Mouse (Mus musculus): ENCODE measurements at regions not wholly inside any gene's neighbourhood (a gene's known extent, or its start where the extent isn't known, plus 50 kb on each side); places are given as distances from the start of the nearest gene placed in this dataset.

DNA sequence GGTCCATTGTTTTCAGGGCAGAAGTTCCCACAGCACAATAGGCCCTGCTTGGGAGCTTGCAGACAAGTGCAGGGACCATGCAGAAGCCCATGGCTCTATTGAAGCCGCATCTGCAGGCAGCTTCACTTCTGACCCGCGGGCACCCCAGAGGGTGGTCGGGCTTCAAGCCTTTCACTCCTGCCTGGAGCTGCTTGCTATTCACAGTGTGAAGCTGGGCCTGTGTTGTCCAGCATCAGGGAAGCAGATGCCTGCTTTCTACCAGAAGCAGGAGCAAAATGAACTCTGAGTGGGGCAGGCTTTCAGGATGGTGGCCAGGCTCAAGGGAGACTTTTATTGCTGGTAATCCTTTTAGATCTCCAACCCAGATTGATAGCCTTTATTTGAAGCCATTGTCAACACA lies 180.2 kb upstream of the Arglu1 start:
- H3K4me3 ChIP-seq (ENCODE audit: low read depth, low read length) = no peak overlapping the region
- H3K27me3 ChIP-seq (ENCODE audit: control insufficient read depth, insufficient read depth, low read length) = no peaks in the 10 kb centered on the region
- H3K4me1 ChIP-seq (ENCODE audit: control insufficient read depth, insufficient read depth) = 0 out of 2 replicates have a peak, but pooled peaks cover 7% of the 10 kb centered on the region
- no peak overlapping the region for H3K27ac ChIP-seq (ENCODE audit: low read depth)
- no peaks in the 10 kb centered on the region for H3K9me3 ChIP-seq (replicated peaks; ENCODE audit: control insufficient read depth, low read length)
- no peaks in the 10 kb centered on the region for H3K36me3 ChIP-seq (replicated peaks; ENCODE audit: control insufficient read depth, insufficient read depth, low read length)
- 24% methylated on average over 4 of the region's 4 CpGs for WGBS
- ATAC-seq (ENCODE audit: insufficient read depth, low read depth) (no peak), DNase-seq (ENCODE audit: low spot score) (no peak)
- TF ChIP-seq CTCF (IDR thresholded peaks at IDR 0.05; ENCODE audit: low read depth) = no peak
- TF ChIP-seq EP300 (IDR thresholded peaks at IDR 0.05; ENCODE audit: low read depth) = no peak
- no peak overlapping the region for H3K9ac ChIP-seq (replicated peaks; ENCODE audit: low read depth, low read length)
- H3K4me2 ChIP-seq (ENCODE audit: low read depth, low read length) = no peak overlapping the region

DNA sequence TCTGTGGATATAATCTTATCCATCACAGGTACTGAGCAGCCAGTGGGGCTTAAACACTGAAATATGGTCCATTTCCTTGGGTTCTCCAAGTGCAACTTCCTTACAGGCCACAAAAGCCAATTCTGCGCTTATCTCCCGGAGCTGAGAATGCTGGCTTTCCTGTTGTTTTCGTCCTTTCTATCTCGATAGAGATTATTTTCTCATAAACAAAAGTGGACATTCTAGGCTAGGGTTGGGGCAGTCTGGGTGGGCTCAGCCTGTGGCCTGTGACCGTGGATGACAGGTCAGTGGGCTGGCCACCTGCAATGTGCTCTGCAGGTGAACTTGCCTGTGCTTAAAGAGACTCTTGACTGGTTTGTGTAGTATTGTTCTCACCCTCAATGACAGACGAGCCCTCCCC lies 179.0 kb upstream of the Arglu1 start:
- H3K27ac ChIP-seq (ENCODE audit: low read depth) = no peak overlapping the region
- H3K9me3 ChIP-seq (replicated peaks; ENCODE audit: control insufficient read depth, low read length) = no peaks in the 10 kb centered on the region
- H3K4me2 ChIP-seq (ENCODE audit: low read depth, low read length) = no peak overlapping the region
- H3K9ac ChIP-seq (replicated peaks; ENCODE audit: low read depth, low read length) = no peak overlapping the region
- WGBS = 55% methylated on average over 6 of the region's 6 CpGs
- TF ChIP-seq EP300 (IDR thresholded peaks at IDR 0.05; ENCODE audit: low read depth) = no peak
- TF ChIP-seq CTCF (IDR thresholded peaks at IDR 0.05; ENCODE audit: low read depth) = no peak
- H3K27me3 ChIP-seq (ENCODE audit: control insufficient read depth, insufficient read depth, low read length) = no peaks in the 10 kb centered on the region
- no peak for ATAC-seq (ENCODE audit: insufficient read depth, low read depth)
- no peaks in the 10 kb centered on the region for H3K36me3 ChIP-seq (replicated peaks; ENCODE audit: control insufficient read depth, insufficient read depth, low read length)
- no peak for DNase-seq (ENCODE audit: low spot score)
- H3K4me3 ChIP-seq (ENCODE audit: low read depth, low read length) = no peak overlapping the region
- 0 out of 2 replicates have a peak, but pooled peaks cover 7% of the 10 kb centered on the region for H3K4me1 ChIP-seq (ENCODE audit: control insufficient read depth, insufficient read depth)

DNA sequence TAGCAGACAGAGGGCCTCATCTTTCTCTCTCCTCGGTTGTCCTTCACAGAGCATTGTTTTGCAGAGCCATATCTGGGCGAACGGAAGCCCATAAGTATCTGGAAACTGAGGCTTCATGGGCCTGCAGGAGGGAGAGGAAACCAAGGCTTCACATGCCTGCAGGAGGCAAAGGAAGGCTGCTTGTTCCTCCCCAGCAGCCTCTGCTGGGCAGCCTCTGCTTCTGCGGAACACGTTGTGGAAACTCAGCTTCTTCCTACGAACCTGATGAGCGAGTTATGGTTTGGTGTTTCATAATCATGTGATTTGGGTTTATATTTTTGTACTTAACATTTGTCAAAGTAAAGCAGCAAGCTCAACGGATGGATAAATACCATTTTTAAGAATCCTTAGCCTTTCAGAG lies 177.6 kb upstream of the Arglu1 start:
- Histone ChIP-seq H3K4me2 (ENCODE audit: low read depth, low read length) (no peak overlapping the region), H3K36me3 (replicated peaks; ENCODE audit: control insufficient read depth, insufficient read depth, low read length) (no peaks in the 10 kb centered on the region), H3K27ac (ENCODE audit: low read depth) (no peak overlapping the region), H3K4me3 (ENCODE audit: low read depth, low read length) (no peak overlapping the region), H3K9me3 (replicated peaks; ENCODE audit: control insufficient read depth, low read length) (no peaks in the 10 kb centered on the region), H3K9ac (replicated peaks; ENCODE audit: low read depth, low read length) (no peak overlapping the region), H3K27me3 (ENCODE audit: control insufficient read depth, insufficient read depth, low read length) (no peaks in the 10 kb centered on the region), H3K4me1 (ENCODE audit: control insufficient read depth, insufficient read depth) (0 out of 2 replicates have a peak, but pooled peaks cover 7% of the 10 kb centered on the region)
- ATAC-seq (ENCODE audit: insufficient read depth, low read depth) (no peak), DNase-seq (ENCODE audit: low spot score) (no peak)
- 67% methylated on average over 8 of the region's 8 CpGs for WGBS
- no peak for TF ChIP-seq CTCF (IDR thresholded peaks at IDR 0.05; ENCODE audit: low read depth)
- TF ChIP-seq EP300 (IDR thresholded peaks at IDR 0.05; ENCODE audit: low read depth) = no peak

DNA sequence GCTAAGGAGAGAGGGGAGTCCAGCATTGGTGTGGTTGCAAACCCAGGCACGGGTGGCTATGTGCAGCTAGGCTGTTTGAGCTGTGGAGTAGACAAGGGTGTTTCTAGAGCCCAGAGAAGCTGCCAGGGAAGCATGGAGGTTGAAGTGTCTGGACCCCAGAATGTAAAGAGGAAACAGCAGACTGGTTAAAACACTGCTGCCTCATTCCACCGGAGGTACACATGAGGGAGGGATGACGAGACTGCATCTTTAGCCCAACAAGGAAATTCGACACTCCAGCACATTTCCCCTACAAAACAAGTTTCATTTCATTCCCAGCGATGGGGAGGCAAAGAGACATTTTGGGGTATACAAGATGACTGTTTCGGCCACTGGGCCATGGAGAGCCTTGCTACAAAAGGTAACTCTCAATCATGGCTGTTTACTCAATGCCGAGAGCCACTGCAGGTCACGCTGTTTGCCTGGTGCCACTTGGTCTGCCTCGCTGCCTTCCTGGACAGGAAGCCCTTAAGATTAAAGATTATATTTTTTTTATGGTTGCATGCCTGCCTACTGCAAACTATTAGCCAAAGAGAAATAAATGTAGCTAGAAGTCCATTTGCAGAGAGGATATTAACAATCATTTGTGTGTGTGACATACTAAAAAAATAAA lies 176.9 kb upstream of the Arglu1 start:
- Histone ChIP-seq H3K36me3 (replicated peaks; ENCODE audit: control insufficient read depth, insufficient read depth, low read length) (no peaks in the 10 kb centered on the region), H3K27ac (ENCODE audit: low read depth) (no peak overlapping the region), H3K9me3 (replicated peaks; ENCODE audit: control insufficient read depth, low read length) (no peaks in the 10 kb centered on the region), H3K4me3 (ENCODE audit: low read depth, low read length) (no peak overlapping the region), H3K4me1 (ENCODE audit: control insufficient read depth, insufficient read depth) (0 out of 2 replicates have a peak, but pooled peaks cover 7% of the 10 kb centered on the region), H3K9ac (replicated peaks; ENCODE audit: low read depth, low read length) (no peak overlapping the region), H3K4me2 (ENCODE audit: low read depth, low read length) (no peak overlapping the region), H3K27me3 (ENCODE audit: control insufficient read depth, insufficient read depth, low read length) (no peaks in the 10 kb centered on the region)
- DNase-seq (ENCODE audit: low spot score) = no peak
- no peak for ATAC-seq (ENCODE audit: insufficient read depth, low read depth)
- TF ChIP-seq CTCF (IDR thresholded peaks at IDR 0.05; ENCODE audit: low read depth) (no peak), EP300 (IDR thresholded peaks at IDR 0.05; ENCODE audit: low read depth) (no peak)
- WGBS = 58% methylated on average over 9 of the region's 9 CpGs

DNA sequence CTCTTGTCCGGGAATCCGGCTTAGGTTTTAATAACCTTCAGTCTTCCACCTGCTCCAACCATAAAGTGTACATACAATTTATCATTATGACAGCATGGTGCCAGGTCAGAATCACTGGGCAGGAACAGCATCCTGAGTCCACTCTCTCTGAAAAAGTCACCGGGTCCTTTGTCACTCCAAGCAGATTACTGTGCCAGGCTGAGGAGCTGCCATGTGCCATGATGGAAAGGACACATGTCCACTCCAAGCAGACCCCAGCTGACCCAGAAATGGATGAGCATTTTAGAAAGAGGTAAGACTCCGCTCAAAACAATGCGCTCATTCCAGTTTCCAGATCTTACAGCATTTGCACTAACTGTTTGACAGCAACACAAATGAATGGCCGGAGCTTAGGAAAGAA lies 172.4 kb upstream of the Arglu1 start:
- H3K27ac ChIP-seq (ENCODE audit: low read depth) = no peak overlapping the region
- TF ChIP-seq CTCF (IDR thresholded peaks at IDR 0.05; ENCODE audit: low read depth) = no peak
- TF ChIP-seq EP300 (IDR thresholded peaks at IDR 0.05; ENCODE audit: low read depth) = no peak
- 0 out of 2 replicates have a peak, but pooled peaks cover 7% of the 10 kb centered on the region for H3K4me1 ChIP-seq (ENCODE audit: control insufficient read depth, insufficient read depth)
- H3K4me3 ChIP-seq (ENCODE audit: low read depth, low read length) = no peak overlapping the region
- H3K9me3 ChIP-seq (replicated peaks; ENCODE audit: control insufficient read depth, low read length) = no peaks in the 10 kb centered on the region
- H3K27me3 ChIP-seq (ENCODE audit: control insufficient read depth, insufficient read depth, low read length) = no peaks in the 10 kb centered on the region
- no peaks in the 10 kb centered on the region for H3K36me3 ChIP-seq (replicated peaks; ENCODE audit: control insufficient read depth, insufficient read depth, low read length)
- H3K4me2 ChIP-seq (ENCODE audit: low read depth, low read length) = no peak overlapping the region
- no peak overlapping the region for H3K9ac ChIP-seq (replicated peaks; ENCODE audit: low read depth, low read length)
- ATAC-seq (ENCODE audit: insufficient read depth, low read depth) (no peak), DNase-seq (ENCODE audit: low spot score) (no peak)
- WGBS = 89% methylated on average over 6 of the region's 6 CpGs
